Mouse (Mus musculus) T-helper 1 cell (primary cell): ENCODE measurements around the gene Zfp652.

Source experiments
- in situ Hi-C: fragments of 300-600 bp; cut with MboI, MseI; formaldehyde crosslinking; loops from one replicate; pipeline ENCODE4 v1.15.1; 2025; ENCODE audit warnings: high pct_unique_total_duplicates

Zfp652 gene

GRCm38 (mm10) chr11:95830411-95831275 lies 118.2 kb downstream of the Zfp652 start:
- in situ Hi-C loops: no loop called here

GRCm38 (mm10) chr11:95831276-95831619 lies 118.8 kb downstream of the Zfp652 start:
- in situ Hi-C loops: no loop called here

- in situ Hi-C loops: no loop called here
Measured at GRCm38 (mm10) chr11:95831641-95832040, 119.2 kb downstream of the Zfp652 start.

- in situ Hi-C loops: no loop called here
Measured at GRCm38 (mm10) chr11:95832129-95833005, 119.9 kb downstream of the Zfp652 start.

- in situ Hi-C loops: no loop called here
Measured at GRCm38 (mm10) chr11:95833006-95833570, 120.6 kb downstream of the Zfp652 start.

- in situ Hi-C loops: no loop called here
Measured at GRCm38 (mm10) chr11:95833631-95834142, 121.2 kb downstream of the Zfp652 start.

- in situ Hi-C loops: no loop called here
Measured at GRCm38 (mm10) chr11:95834143-95834667, 121.7 kb downstream of the Zfp652 start.

- in situ Hi-C loops: no loop called here
Measured at GRCm38 (mm10) chr11:95834742-95835710, 122.6 kb downstream of the Zfp652 start.

- in situ Hi-C loops: no loop called here
Measured at GRCm38 (mm10) chr11:95835832-95836231, 123.4 kb downstream of the Zfp652 start.

- in situ Hi-C loops: no loop called here
Measured at GRCm38 (mm10) chr11:95836433-95836832, 124.0 kb downstream of the Zfp652 start.

- in situ Hi-C loops: no loop called here
Measured at GRCm38 (mm10) chr11:95837059-95837458, 124.6 kb downstream of the Zfp652 start, which contains the start of gene Gngt2. Gene Gngt2, plus strand, starts transcription at chr11:95837216.

GRCm38 (mm10) chr11:95838598-95838997 lies 126.1 kb downstream of the Zfp652 start:
- in situ Hi-C loops: no loop called here

- in situ Hi-C loops: no loop called here
Measured at GRCm38 (mm10) chr11:95838999-95839868, 126.8 kb downstream of the Zfp652 start.

- in situ Hi-C loops: no loop called here
Measured at GRCm38 (mm10) chr11:95840694-95841497, 128.4 kb downstream of the Zfp652 start.

- in situ Hi-C loops: no loop called here
Measured at GRCm38 (mm10) chr11:95841498-95841830, 129.0 kb downstream of the Zfp652 start.

GRCm38 (mm10) chr11:95842074-95842681 lies 129.7 kb downstream of the Zfp652 start, which contains the start of gene Abi3:
Gene Abi3, minus strand, starts transcription at chr11:95842476.
- in situ Hi-C loops: no loop called here

GRCm38 (mm10) chr11:95842953-95843352 lies 130.5 kb downstream of the Zfp652 start:
- in situ Hi-C loops: no loop called here

GRCm38 (mm10) chr11:95843421-95843950 lies 131.0 kb downstream of the Zfp652 start:
- in situ Hi-C loops: no loop called here
